Mouse (Mus musculus) lung, postnatal 25 days (tissue): ENCODE measurements at regions not wholly inside any gene's neighbourhood (a gene's known extent, or its start where the extent isn't known, plus 50 kb on each side); places are given as distances from the start of the nearest gene placed in this dataset.
A peak's percentile ranks its signal among the peaks of the same experiment; 100 is the strongest.

Experiments
- DNase-seq: peaks from one replicate; pipeline ENCODE4 v3.0.0; 2022; ENCODE audit warnings: low spot score

DNA sequence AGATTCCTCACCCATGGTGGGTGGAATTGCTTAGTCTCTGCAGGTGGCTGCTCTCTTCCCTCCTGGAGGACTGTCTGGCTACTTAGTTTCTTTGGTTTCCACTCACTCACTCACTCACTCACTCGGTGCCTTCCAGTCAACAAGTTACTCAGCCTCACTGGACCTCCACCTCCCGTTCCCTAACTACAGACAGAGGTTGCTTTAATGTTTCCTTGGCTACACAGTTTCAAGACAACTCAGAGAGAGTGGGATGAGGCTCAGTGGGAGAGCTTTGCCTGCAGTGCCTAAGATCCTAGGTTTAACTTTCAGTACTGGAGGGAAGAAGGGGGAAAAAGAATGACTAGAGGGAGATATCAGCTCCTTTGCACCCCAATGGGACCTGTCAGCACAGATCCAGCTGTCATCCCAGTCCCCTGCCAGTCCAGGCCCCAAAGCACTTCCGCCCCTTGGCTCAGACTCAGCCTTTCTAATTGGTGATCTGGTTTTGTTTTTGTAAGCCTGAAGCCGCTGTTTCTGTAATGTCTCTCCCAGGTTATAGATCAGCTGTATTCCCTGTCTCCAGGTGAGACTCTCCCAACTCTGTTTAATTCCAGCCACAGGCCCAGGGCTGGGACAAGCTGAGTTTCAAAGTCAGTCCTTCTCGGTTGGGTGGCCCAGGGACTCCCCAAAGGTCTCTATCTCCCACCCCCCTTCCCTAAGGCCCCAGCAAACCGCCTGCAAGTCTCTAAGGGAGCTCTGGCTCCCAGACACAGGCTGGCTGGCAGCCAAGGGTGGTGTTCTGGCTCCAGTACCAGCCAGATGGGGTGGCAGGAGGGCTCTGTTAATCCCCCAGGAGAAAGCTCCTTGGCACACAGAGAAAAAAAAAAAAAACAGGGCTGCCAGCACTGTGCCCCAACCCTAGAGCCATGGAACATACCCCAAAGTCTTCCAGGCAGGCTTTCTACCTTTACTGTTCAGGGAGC, 60.5 kb upstream of the Cdon start:
- no peak for DNase-seq

DNA sequence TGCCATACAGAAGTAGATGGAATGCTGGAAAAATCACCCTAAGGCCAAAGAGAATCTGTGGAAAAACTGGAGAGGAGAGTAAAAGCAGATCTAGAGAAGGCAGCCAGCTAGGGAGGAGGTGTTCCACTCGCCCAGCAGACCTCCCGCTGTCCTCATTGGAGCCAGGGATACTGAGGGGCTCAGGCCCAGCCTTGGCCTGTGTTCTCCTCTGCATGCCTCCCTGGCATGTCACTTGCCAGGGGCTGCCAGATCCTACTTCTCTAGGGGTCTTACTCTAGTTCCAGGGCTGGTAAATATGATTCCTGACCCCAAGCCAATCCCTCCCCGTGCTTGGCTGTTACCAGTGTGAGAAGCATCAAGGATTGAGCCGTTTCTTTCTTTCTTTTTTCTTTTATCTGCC, 59.5 kb upstream of the Cdon start:
- DNase-seq = no peak

DNA sequence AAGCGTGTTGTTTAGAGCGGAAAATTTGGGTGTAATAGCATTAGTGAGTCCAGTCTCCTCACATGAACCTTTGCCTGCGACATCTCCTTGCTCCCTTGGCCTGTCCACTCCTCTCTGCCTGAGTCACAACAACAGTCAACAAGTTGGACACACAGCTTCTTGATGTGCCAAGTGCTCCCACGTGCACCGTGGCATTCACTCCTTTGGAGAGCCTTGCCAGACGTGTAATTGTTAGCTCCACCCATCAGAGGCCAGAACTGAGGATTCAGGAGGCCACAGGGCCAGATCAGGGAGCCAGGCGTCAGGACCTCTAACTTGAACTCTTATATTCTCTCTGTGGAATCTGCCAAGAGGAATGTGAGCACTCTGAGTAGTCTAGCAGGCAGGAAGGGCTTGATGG, 58.7 kb upstream of the Cdon start:
- peak; percentile 43 for DNase-seq

DNA sequence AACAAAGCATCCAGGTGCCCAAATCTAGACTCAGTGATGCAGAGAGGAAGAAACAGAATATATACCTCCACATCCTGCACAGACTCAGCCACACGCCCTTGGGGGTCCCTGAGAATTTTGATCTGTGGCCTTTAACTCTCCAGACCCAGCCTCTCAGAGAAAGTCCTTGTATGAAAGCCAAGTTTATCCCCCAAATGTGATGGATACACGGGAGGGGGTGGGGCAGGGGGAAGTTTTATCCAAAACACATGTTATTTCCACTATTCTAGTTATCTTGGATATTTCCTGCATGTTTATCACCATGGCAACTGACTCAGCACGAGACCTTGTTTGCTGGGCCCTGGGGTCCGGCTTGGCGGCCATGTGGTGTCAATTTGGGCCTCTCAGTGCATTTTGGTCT, 57.8 kb upstream of the Cdon start:
- no peak for DNase-seq

DNA sequence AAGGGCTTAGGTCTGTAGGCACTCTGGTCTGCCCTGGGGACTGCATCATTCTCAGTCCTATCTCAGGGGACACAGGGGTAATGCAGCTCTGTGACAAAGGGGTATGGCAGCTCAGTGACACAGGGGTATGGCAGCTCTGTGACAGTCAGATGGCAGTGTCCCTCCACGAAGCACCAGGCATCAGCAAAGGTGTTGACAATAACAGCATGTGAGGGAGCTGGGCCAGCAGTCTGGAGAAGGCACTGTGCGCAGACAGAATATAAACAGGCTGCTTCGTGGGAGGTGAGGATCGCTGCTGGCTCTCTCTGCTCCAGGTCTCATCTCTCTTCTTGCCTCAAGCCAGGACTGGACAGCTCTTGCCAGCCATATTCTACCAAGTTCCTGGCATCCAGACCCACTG, 57.0 kb upstream of the Cdon start:
- no peak for DNase-seq

DNA sequence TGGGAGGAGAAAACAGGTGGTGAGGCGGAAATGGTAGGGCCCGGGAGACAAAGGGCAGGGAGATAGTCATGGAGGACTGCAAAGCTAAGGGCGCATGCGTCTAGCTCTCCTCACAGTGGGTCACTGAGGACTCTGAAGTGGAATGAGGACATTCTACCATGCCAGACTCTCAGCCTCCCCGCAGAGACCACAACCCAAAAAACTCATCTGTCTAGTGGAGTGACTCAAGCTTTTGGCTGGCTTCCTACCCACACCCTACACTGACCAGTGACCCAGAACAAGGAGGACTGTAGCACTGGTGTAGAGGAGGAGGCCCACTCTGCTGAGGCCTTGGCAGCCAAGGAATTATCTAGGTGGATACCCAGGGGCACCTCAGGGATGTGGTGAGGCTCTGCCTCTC, 55.0 kb upstream of the Cdon start:
- no peak for DNase-seq

DNA sequence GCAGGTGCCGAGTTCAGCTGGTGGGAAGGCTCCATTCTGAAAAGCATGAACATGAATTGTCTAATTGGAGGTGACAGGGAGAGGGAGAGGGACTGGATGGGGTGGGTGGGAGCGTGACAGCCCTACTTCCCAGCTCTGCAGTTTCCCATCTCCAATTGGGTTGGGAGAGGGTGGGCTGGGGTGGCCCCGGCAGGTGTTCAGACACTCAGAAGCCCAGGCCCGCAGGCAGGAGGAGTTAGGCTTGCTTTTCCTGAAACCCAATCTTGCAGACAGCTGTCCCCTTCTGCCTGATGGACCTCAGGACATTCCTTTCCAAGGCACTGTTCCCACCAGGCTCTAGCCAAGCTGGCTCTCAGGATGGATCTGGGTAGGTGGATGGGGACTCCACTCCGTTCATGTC, 51.9 kb upstream of the Cdon start:
- DNase-seq = no peak

DNA sequence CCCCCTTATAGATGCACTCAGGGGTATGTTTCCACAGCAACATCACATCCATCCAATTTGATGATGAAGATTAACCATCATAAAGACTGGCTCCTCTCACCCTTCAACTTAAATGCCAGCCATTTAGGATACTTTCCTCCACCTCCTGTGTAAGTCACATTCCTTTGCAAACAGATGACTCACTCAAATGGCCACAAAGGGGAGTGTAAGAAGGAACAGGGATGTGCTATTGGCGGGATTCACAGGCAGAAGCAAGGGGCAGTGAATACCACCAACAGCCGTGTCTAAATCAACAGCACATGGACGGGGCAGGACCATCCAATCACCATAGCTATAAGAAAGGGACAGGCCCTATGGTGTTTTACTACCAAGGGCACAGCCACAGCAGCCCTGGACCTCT, 50.9 kb upstream of the Cdon start:
- DNase-seq = no peak

DNA sequence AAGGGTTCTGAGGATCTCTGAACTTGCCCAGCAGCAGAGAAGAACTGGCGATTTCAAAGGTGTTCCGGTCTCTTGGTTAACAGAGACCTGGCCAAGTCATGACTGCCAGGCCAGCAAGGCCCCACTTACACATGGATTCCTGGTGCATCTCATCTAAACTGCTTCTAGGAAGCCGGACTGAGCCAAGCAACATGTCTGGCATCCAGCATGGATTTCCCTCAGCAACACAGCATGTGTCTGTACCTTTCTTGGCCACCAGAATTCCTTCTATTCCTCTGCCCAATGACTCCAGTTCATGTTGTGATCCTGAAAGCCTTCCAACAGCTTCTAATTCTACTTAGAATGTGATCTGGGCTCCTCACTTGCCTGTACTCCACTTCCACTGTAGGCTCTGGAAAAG, 50.0 kb upstream of the Cdon start:
- DNase-seq = no peak
